Mouse (Mus musculus): ENCODE results near the gene Mypop. TPM values are rescaled to one million over a fixed set of nuclear protein-coding genes. Genes with fewer than 3 reads are reported as not detected.

Mypop gene
- total RNA-seq, 2 experiments from 2014 or later: not detected

Other genes starting within 250 kb of the Mypop start
- not detected in 2 replicates for gene Psg19, start 192.7 kb upstream of the Mypop start, total RNA-seq (2015; ENCODE audit: low replicate concordance)
- gene Psg19, start 192.7 kb upstream of the Mypop start, total RNA-seq (2017; ENCODE audit: low replicate concordance): not detected in 2 replicates
- gene Psg17, start 169.6 kb upstream of the Mypop start, total RNA-seq (2015; ENCODE audit: low replicate concordance): not detected in 2 replicates
- not detected in 2 replicates for gene Psg17, start 169.6 kb upstream of the Mypop start, total RNA-seq (2017; ENCODE audit: low replicate concordance)
- gene Mill2, start 151.3 kb upstream of the Mypop start, total RNA-seq (2015; ENCODE audit: low replicate concordance): 2.9 TPM in 1 of 2 replicates, not detected in the other
- gene Mill2, start 151.3 kb upstream of the Mypop start, total RNA-seq (2017; ENCODE audit: low replicate concordance): not detected in 2 replicates
- gene Pglyrp1, start 119.9 kb upstream of the Mypop start, total RNA-seq (2015; ENCODE audit: low replicate concordance): 151 and 220 TPM in 2 replicates
- 10.8 and 18.9 TPM in 2 replicates for gene Pglyrp1, start 119.9 kb upstream of the Mypop start, total RNA-seq (2017; ENCODE audit: low replicate concordance)
- 10.1 and 19.8 TPM in 2 replicates for gene Ccdc61, start 80.8 kb upstream of the Mypop start, total RNA-seq (2015; ENCODE audit: low replicate concordance)
- 1.7 and 4.6 TPM in 2 replicates for gene Ccdc61, start 80.8 kb upstream of the Mypop start, total RNA-seq (2017; ENCODE audit: low replicate concordance)
- not detected in 2 replicates for gene Nova2, start 65.4 kb upstream of the Mypop start, total RNA-seq (2015; ENCODE audit: low replicate concordance)
- gene Nova2, start 65.4 kb upstream of the Mypop start, total RNA-seq (2017; ENCODE audit: low replicate concordance): not detected in 2 replicates
- gene Nanos2, start 3.8 kb upstream of the Mypop start, total RNA-seq (2015; ENCODE audit: low replicate concordance): not detected in 2 replicates
- gene Nanos2, start 3.8 kb upstream of the Mypop start, total RNA-seq (2017; ENCODE audit: low replicate concordance): not detected in 2 replicates
- gene Irf2bp1, start 12.8 kb downstream of the Mypop start, total RNA-seq (2015; ENCODE audit: low replicate concordance): 4.6 and 6.1 TPM in 2 replicates
- gene Irf2bp1, start 12.8 kb downstream of the Mypop start, total RNA-seq (2017; ENCODE audit: low replicate concordance): 3.3 and 6.5 TPM in 2 replicates
- gene Foxa3, start 32.3 kb downstream of the Mypop start, total RNA-seq (2015; ENCODE audit: low replicate concordance): not detected in 2 replicates
- gene Foxa3, start 32.3 kb downstream of the Mypop start, total RNA-seq (2017; ENCODE audit: low replicate concordance): not detected in 2 replicates
- gene Sympk, start 33.1 kb downstream of the Mypop start, total RNA-seq (2015; ENCODE audit: low replicate concordance): 42.8 and 51.5 TPM in 2 replicates
- gene Sympk, start 33.1 kb downstream of the Mypop start, total RNA-seq (2017; ENCODE audit: low replicate concordance): 37.7 and 52.8 TPM in 2 replicates
- gene Rsph6a, start 63.4 kb downstream of the Mypop start, total RNA-seq (2015; ENCODE audit: low replicate concordance): not detected in 2 replicates
- gene Rsph6a, start 63.4 kb downstream of the Mypop start, total RNA-seq (2017; ENCODE audit: low replicate concordance): not detected in 2 replicates
- gene Dmwd, start 85.0 kb downstream of the Mypop start, total RNA-seq (2015; ENCODE audit: low replicate concordance): 17.7 and 33.1 TPM in 2 replicates
- 13.1 and 19.4 TPM in 2 replicates for gene Dmwd, start 85.0 kb downstream of the Mypop start, total RNA-seq (2017; ENCODE audit: low replicate concordance)
- gene Dmpk, start 92.6 kb downstream of the Mypop start, total RNA-seq (2015; ENCODE audit: low replicate concordance): 15.9 and 18.4 TPM in 2 replicates
- 4.2 and 5.0 TPM in 2 replicates for gene Dmpk, start 92.6 kb downstream of the Mypop start, total RNA-seq (2017; ENCODE audit: low replicate concordance)
- gene Six5, start 103.3 kb downstream of the Mypop start, total RNA-seq (2015; ENCODE audit: low replicate concordance): not detected in 2 replicates
- gene Six5, start 103.3 kb downstream of the Mypop start, total RNA-seq (2017; ENCODE audit: low replicate concordance): 0.13 TPM in 1 of 2 replicates, not detected in the other
- gene Gm4969, start 127.1 kb downstream of the Mypop start, total RNA-seq (2015; ENCODE audit: low replicate concordance): not detected in 2 replicates
- not detected in 2 replicates for gene Gm4969, start 127.1 kb downstream of the Mypop start, total RNA-seq (2017; ENCODE audit: low replicate concordance)
- 4.7 and 5.0 TPM in 2 replicates for gene Fbxo46, start 128.6 kb downstream of the Mypop start, total RNA-seq (2015; ENCODE audit: low replicate concordance)
- 6.3 and 7.3 TPM in 2 replicates for gene Fbxo46, start 128.6 kb downstream of the Mypop start, total RNA-seq (2017; ENCODE audit: low replicate concordance)
- 2.5 and 2.9 TPM in 2 replicates for gene Qpctl, start 158.0 kb downstream of the Mypop start, total RNA-seq (2015; ENCODE audit: low replicate concordance)
- gene Qpctl, start 158.0 kb downstream of the Mypop start, total RNA-seq (2017; ENCODE audit: low replicate concordance): 1.9 TPM in 2 replicates
- gene Snrpd2, start 158.5 kb downstream of the Mypop start, total RNA-seq (2015; ENCODE audit: low replicate concordance): 15.5 and 22.0 TPM in 2 replicates
- gene Snrpd2, start 158.5 kb downstream of the Mypop start, total RNA-seq (2017; ENCODE audit: low replicate concordance): 5.4 and 15.7 TPM in 2 replicates
- gene Gipr, start 174.9 kb downstream of the Mypop start, total RNA-seq (2015; ENCODE audit: low replicate concordance): not detected in 2 replicates
- not detected in 2 replicates for gene Gipr, start 174.9 kb downstream of the Mypop start, total RNA-seq (2017; ENCODE audit: low replicate concordance)
- gene Eml2, start 185.2 kb downstream of the Mypop start, total RNA-seq (2015; ENCODE audit: low replicate concordance): 2.5 TPM in 1 of 2 replicates, not detected in the other
- 1.3 TPM in 1 of 2 replicates, not detected in the other for gene Eml2, start 185.2 kb downstream of the Mypop start, total RNA-seq (2017; ENCODE audit: low replicate concordance)
- not detected in 2 replicates for gene Gpr4, start 221.3 kb downstream of the Mypop start, total RNA-seq (2015; ENCODE audit: low replicate concordance)
- gene Gpr4, start 221.3 kb downstream of the Mypop start, total RNA-seq (2017; ENCODE audit: low replicate concordance): not detected in 2 replicates
- 19.8 and 25.6 TPM in 2 replicates for gene Opa3, start 237.1 kb downstream of the Mypop start, total RNA-seq (2015; ENCODE audit: low replicate concordance)
- 20.0 and 22.7 TPM in 2 replicates for gene Opa3, start 237.1 kb downstream of the Mypop start, total RNA-seq (2017; ENCODE audit: low replicate concordance)

Measured in erythroid progenitor cell, adult 5-6 weeks (primary cell).